Mouse (Mus musculus): ENCODE measurements around the gene Cript. TPM values are rescaled to one million over a fixed set of nuclear protein-coding genes. Genes with fewer than 3 reads are reported as not detected.

Cript gene
- polyA plus RNA-seq, 2 experiments: 20.8 to 76.5 TPM

DNA sequence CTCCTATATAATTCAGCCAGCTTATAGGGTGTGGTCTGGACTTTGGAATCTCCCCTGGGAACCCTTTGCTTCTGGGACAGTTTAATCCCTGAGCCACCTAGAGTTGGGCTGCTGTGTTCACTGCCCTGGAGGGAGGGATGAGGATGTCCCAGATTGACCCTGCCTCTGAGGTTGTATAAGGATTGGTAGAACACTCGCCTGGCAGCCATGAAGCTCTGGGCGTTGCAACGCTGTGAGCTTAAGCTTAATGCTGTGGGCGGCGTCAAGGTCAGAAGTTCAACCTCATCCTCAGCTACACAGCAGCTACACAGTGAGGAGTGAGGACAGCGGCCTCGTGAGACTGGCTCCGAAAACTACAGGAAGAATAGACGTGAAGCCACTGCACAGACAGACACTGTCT, 42.9 kb upstream of the Cript start:
- H3K27ac ChIP-seq: no peak overlapping the region
- no peak overlapping the region for H3K9ac ChIP-seq (replicated peaks)
- no peak overlapping the region for H3K4me3 ChIP-seq (ENCODE audit: insufficient read depth in 1 of 2, low read depth in 2 of 2, low read length in 2 of 2)
- no peaks in the 10 kb centered on the region for H3K27me3 ChIP-seq (ENCODE audit: control insufficient read depth, insufficient read depth, low read length)
- ATAC-seq (ENCODE audit: insufficient read depth): no peak
- H3K4me1 ChIP-seq (replicated peaks; ENCODE audit: control insufficient read depth in 2 of 2, insufficient read depth in 2 of 2, low read length in 1 of 2): no peaks in the 10 kb centered on the region
- no peak overlapping the region for H3K4me2 ChIP-seq (ENCODE audit: low read depth)
- no peak for DNase-seq (ENCODE audit: low read depth in 3 of 3, low spot score in 3 of 3)
- no peaks in the 10 kb centered on the region for H3K36me3 ChIP-seq (replicated peaks; ENCODE audit: control insufficient read depth, insufficient read depth, low read depth)
- no peaks in the 10 kb centered on the region for H3K9me3 ChIP-seq (ENCODE audit: control insufficient read depth, low read length)
- WGBS (ENCODE audit: insufficient replicate concordance): 67% methylated on average over 9 of the region's 9 CpGs
- TF ChIP-seq CTCF (IDR thresholded peaks at IDR 0.05; ENCODE audit: low read depth): no peak
- TF ChIP-seq EP300 (IDR thresholded peaks at IDR 0.05; ENCODE audit: low read depth): no peak

DNA sequence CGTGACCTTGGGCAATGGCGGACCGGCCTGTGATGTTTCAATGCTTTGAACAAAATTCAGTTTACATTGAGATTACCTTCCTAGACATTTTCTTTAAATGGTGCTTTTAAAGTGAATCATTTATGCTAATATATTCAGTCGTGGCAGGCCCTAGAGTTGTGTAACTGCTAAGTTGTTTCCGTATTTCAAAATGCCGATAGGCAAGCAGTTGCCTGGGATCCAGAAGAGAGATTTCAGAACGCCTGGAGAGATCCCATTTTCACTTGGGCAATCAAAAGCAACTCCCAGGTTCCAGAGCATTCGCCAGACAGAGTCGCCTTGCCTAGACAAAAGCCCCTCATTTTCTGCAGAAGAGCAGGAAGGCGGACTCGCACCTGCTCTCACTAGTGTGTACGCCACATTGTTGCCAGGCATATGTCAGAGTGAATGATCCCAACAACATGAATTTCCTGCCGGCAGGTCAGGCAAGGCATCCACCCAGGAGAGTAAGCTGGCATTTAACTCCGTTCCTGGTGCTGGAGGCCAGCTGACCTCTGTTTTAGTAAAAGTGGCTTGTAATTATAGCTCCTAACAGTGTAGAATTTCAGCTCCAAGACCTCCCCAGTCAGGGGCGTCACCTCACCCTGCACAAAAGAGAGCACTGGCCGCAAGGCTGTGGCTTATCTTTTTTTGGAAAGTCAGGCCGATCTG, 38.8 kb upstream of the Cript start:
- Histone ChIP-seq H3K27me3 (ENCODE audit: control insufficient read depth, insufficient read depth, low read length) (no peaks in the 10 kb centered on the region), H3K36me3 (replicated peaks; ENCODE audit: control insufficient read depth, insufficient read depth, low read depth) (no peaks in the 10 kb centered on the region), H3K4me2 (ENCODE audit: low read depth) (no peak overlapping the region), H3K9ac (replicated peaks) (no peak overlapping the region), H3K4me3 (ENCODE audit: insufficient read depth in 1 of 2, low read depth in 2 of 2, low read length in 2 of 2) (no peak overlapping the region), H3K9me3 (ENCODE audit: control insufficient read depth, low read length) (no peaks in the 10 kb centered on the region), H3K27ac (no peak overlapping the region), H3K4me1 (replicated peaks; ENCODE audit: control insufficient read depth in 2 of 2, insufficient read depth in 2 of 2, low read length in 1 of 2) (no peaks in the 10 kb centered on the region; a peak in 1 of 4 replicates)
- TF ChIP-seq EP300 (IDR thresholded peaks at IDR 0.05; ENCODE audit: low read depth) (no peak), CTCF (IDR thresholded peaks at IDR 0.05; ENCODE audit: low read depth) (no peak)
- no peak for DNase-seq (ENCODE audit: low read depth in 3 of 3, low spot score in 3 of 3)
- ATAC-seq (ENCODE audit: insufficient read depth): no peak
- 60% methylated on average over 17 of the region's 17 CpGs for WGBS (ENCODE audit: insufficient replicate concordance)

DNA sequence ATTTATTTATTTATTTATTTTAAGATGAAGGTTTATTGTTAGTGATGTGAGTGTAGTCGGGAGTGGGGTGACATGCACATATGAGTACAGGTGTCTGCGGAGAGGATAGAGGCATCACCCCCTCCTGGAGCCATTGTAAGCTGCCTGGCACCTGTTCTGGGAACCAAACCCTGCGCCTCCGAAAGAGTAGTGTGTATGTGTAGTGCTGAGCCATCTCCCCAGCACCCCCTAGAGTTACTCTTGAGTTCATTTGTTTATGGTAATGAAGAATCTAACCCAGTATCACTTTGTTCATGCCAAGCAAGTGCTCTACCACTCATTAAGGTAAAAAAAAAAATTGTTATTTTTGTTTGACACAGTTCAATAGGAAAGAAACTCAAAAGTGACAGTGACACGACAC, 37.2 kb upstream of the Cript start:
- WGBS (ENCODE audit: insufficient replicate concordance): 59% methylated on average over 5 of the region's 5 CpGs
- Histone ChIP-seq H3K4me2 (ENCODE audit: low read depth) (no peak overlapping the region), H3K9ac (replicated peaks) (no peak overlapping the region), H3K4me1 (replicated peaks; ENCODE audit: control insufficient read depth in 2 of 2, insufficient read depth in 2 of 2, low read length in 1 of 2) (no peaks in the 10 kb centered on the region; a peak in 1 of 4 replicates), H3K27ac (no peak overlapping the region), H3K36me3 (replicated peaks; ENCODE audit: control insufficient read depth, insufficient read depth, low read depth) (no peaks in the 10 kb centered on the region), H3K4me3 (ENCODE audit: insufficient read depth in 1 of 2, low read depth in 2 of 2, low read length in 2 of 2) (no peak overlapping the region), H3K27me3 (ENCODE audit: control insufficient read depth, insufficient read depth, low read length) (no peaks in the 10 kb centered on the region), H3K9me3 (ENCODE audit: control insufficient read depth, low read length) (no peaks in the 10 kb centered on the region)
- ATAC-seq (ENCODE audit: insufficient read depth) (no peak), DNase-seq (ENCODE audit: low read depth in 3 of 3, low spot score in 3 of 3) (no peak)
- no peak for TF ChIP-seq EP300 (IDR thresholded peaks at IDR 0.05; ENCODE audit: low read depth)
- TF ChIP-seq CTCF (IDR thresholded peaks at IDR 0.05; ENCODE audit: low read depth): no peak

DNA sequence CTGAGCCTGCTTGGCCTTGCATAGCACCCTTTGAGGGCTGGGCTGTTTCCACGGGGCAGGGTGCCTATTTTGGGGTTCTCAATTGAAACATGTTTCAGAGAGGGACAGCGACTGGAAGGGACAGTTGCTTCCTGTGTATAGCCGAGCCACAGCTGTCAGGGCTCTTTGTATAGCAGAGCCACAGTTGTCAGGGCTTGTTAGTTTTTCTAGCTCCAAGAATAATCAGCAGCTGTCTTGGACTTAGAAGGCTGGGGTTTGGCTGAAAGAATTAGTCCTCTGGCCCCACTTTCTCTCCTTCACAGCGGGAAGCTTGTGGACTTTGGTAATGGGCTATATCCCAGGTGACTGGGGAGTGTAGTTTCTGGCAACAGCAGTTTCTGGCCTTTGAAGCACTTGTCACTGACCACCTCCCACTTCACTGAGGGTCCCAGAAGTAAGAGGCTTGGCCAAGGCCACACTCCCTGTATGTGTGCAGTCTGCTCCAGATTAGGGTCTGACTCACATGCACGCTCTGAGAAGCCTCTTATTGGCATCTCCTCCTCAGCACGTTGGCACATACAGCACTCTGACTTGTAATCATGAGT, 36.7 kb upstream of the Cript start:
- no peaks in the 10 kb centered on the region; a peak in 1 of 4 replicates for H3K4me1 ChIP-seq (replicated peaks; ENCODE audit: control insufficient read depth in 2 of 2, insufficient read depth in 2 of 2, low read length in 1 of 2)
- H3K27me3 ChIP-seq (ENCODE audit: control insufficient read depth, insufficient read depth, low read length): no peaks in the 10 kb centered on the region
- no peak for DNase-seq (ENCODE audit: low read depth in 3 of 3, low spot score in 3 of 3)
- H3K9ac ChIP-seq (replicated peaks): no peak overlapping the region
- 56% methylated on average over 6 of the region's 6 CpGs for WGBS (ENCODE audit: insufficient replicate concordance)
- TF ChIP-seq CTCF (IDR thresholded peaks at IDR 0.05; ENCODE audit: low read depth): no peak
- TF ChIP-seq EP300 (IDR thresholded peaks at IDR 0.05; ENCODE audit: low read depth): no peak
- H3K27ac ChIP-seq: no peak overlapping the region
- no peaks in the 10 kb centered on the region for H3K9me3 ChIP-seq (ENCODE audit: control insufficient read depth, low read length)
- ATAC-seq (ENCODE audit: insufficient read depth): no peak
- H3K36me3 ChIP-seq (replicated peaks; ENCODE audit: control insufficient read depth, insufficient read depth, low read depth): no peaks in the 10 kb centered on the region
- H3K4me3 ChIP-seq (ENCODE audit: insufficient read depth in 1 of 2, low read depth in 2 of 2, low read length in 2 of 2): no peak overlapping the region
- H3K4me2 ChIP-seq (ENCODE audit: low read depth): no peak overlapping the region

DNA sequence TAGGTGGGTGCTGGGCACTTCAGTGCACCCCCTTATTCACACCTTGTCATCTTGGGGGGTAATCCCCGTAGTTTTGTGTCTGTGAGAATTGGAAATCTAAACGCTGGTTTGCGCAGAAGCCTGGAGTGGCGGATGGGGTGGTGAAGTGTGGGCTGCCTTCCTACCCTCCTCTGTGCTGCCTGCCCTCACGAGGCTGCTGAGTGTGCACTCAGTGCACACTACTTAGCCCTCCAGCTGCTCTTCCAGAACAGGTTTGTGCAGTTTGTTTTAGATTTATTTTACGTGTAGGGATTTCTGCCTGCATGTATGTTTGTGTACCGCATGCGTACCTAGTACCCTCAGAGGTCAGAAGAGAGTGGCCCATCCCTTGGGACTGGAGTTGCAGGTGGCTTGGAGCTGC, 34.0 kb upstream of the Cript start:
- ATAC-seq (ENCODE audit: insufficient read depth): no peak

More for the DNA sequence above, 34.0 kb upstream of the Cript start:
- Histone ChIP-seq H3K9me3 (ENCODE audit: control insufficient read depth, low read length) (no peaks in the 10 kb centered on the region), H3K4me3 (ENCODE audit: insufficient read depth in 1 of 2, low read depth in 2 of 2, low read length in 2 of 2) (no peak overlapping the region), H3K27me3 (ENCODE audit: control insufficient read depth, insufficient read depth, low read length) (no peaks in the 10 kb centered on the region), H3K4me1 (replicated peaks; ENCODE audit: control insufficient read depth in 2 of 2, insufficient read depth in 2 of 2, low read length in 1 of 2) (no peaks in the 10 kb centered on the region; a peak in 1 of 4 replicates), H3K36me3 (replicated peaks; ENCODE audit: control insufficient read depth, insufficient read depth, low read depth) (no peaks in the 10 kb centered on the region), H3K9ac (replicated peaks) (no peak overlapping the region), H3K27ac (no peak overlapping the region), H3K4me2 (ENCODE audit: low read depth) (no peak overlapping the region)
- WGBS (ENCODE audit: insufficient replicate concordance): 80% methylated on average over 8 of the region's 8 CpGs
- TF ChIP-seq EP300 (IDR thresholded peaks at IDR 0.05; ENCODE audit: low read depth): no peak
- TF ChIP-seq CTCF (IDR thresholded peaks at IDR 0.05; ENCODE audit: low read depth): no peak
- no peak for DNase-seq (ENCODE audit: low read depth in 3 of 3, low spot score in 3 of 3)

Measured in liver, embryonic 14.5 days (tissue).